Mouse (Mus musculus): ENCODE data around the gene Trpm8.

The Trpm8 gene

GRCm38 (mm10) chr1:88429413-88429812 is 152.0 kb downstream of the Trpm8 start:
- no peak for DNase-seq (ENCODE audit: low spot score in 2 of 2)

DNA sequence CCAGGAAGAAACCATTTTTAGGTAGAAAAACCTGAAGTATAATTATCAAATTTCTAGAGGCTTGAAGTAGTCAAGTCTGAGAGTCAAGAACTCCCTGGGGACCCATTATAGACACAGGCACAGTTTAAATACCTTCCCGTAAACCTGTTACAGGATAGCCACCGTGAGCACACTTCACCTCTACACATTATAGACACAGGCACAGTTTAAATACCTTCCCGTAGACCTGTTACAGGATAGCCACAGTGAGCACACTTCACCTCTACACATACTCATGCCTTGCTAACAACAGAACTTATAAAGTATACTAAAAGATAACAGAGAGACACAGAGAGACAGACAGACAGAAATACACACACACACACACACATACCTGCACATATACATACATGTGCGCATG is 153.8 kb downstream of the Trpm8 start:
- DNase-seq (ENCODE audit: low spot score in 2 of 2) = no peak

DNA sequence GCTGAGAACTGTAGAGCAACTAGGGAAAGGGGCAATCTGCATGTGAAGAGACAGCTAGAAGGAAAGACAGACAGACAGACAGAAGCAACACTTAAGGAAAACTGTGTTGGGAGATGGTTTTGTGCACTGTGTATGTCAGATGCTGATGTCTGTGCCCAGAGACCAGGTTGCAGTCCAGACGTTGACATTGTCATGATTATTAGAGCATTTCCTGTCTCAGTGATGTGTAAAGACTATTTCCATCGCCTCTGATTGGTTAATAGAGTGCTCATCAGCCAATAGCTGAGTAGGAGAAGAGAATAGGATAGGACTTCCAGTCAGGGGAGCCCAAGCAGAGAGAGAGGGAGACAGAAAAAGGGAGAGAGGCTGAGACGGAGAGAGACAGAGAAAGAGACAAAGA is 155.1 kb downstream of the Trpm8 start:
- no peak for DNase-seq (ENCODE audit: low spot score in 2 of 2)

DNA sequence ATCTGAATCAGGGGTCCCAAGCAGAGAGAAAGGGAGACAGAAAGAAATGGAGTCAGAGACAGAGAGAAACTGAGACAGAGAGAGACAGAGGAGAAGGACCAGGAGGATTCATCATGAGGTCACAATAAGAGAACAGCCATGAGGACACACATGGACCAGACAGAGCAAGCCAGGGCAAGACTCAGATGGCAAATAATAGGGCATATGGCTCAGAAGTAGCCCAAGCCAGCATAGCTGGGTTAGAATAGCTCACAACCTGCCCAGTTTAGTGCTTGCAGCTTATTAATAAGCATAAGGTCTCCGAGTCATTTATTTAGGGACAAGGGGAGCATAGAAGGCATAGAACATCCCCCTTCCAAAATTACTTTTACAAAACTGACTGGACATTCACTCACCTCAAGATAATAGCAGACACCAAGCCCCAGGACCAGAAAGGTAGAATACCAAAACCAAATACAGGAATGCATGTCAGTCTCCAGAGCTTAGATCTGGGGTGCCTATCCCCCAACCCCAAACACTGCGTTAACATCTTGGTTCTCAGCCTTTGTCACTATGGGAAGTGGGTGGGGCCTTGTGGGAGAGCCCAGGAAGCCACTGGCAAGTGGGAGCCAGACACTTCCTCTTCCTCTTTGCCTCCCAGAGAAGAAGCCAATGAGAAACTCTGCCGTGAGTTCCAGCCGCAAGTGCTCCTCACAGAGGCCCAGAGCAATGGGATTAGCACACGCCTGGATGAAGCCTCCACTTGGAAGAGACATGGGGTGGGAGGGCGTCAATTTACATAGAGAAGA is 155.8 kb downstream of the Trpm8 start:
- DNase-seq (ENCODE audit: low spot score in 2 of 2) = no peak

- no peak for DNase-seq (ENCODE audit: low spot score in 2 of 2)
These were observed 156.6 kb downstream of the Trpm8 start for GRCm38 (mm10) chr1:88434057-88434456.

GRCm38 (mm10) chr1:88437206-88438126 is 160.0 kb downstream of the Trpm8 start:
- no peak for DNase-seq (ENCODE audit: low spot score in 2 of 2)
